Mouse (Mus musculus) layer of hippocampus, postnatal 10 days (tissue): ENCODE data around the gene Gm6657. TPM values are rescaled to one million over a fixed set of nuclear protein-coding genes. Genes with fewer than 3 reads are reported as not detected.

Experiments used
- total RNA-seq, 2 experiments: library from RNA; stranded (reverse); gene quantifications; 2 replicates each; pipeline ENCODE4 v1.2.3; 2021

The Gm6657 gene
- total RNA-seq, 2 experiments from 2014 or later: not detected

Other genes with a start within 250 kb of the Gm6657 start
- 10 to 100 TPM; 81.7 to 83.3 TPM for gene Gphn, start 32.1 kb downstream of the Gm6657 start, total RNA-seq